Mouse (Mus musculus): Measurements from ENCODE around the gene Ppl. TPM values are rescaled to one million over a fixed set of nuclear protein-coding genes. Genes with fewer than 3 reads are reported as not detected.

Ppl gene
- 1.6 and 1.7 TPM in 2 replicates for polyA plus RNA-seq (2014; fragmentation: Nextera tagmentation; extraction: Ambion mirVana)

- 0 out of 2 replicates have a peak, but pooled peaks cover 3% of the 10 kb centered on the region for H3K4me1 ChIP-seq (ENCODE audit: control insufficient read depth, insufficient read depth, low read length)
- H3K27ac ChIP-seq (replicated peaks; ENCODE audit: low read depth, low read length) = no peak within 1 kb of the TSS
- peaks cover 47% of the 10 kb centered on the region for H3K27me3 ChIP-seq (ENCODE audit: control insufficient read depth, insufficient read depth, low read length)
- under 1% methylated on average over 38 of the region's 39 CpGs for WGBS
- H3K4me2 ChIP-seq (ENCODE audit: low read depth, severe bottlenecking) = peak within 1 kb of the TSS; percentile 56
- peak within 1 kb of the TSS; percentile 27; the same call in 1 of the 2 replicates for H3K9ac ChIP-seq (ENCODE audit: low read length)
- peak within 1 kb of the TSS; percentile 37 for H3K4me3 ChIP-seq (ENCODE audit: low read depth, low read length)
- 0 out of 2 replicates have a peak, but pooled peaks have one; percentile 49 for ATAC-seq (ENCODE audit: insufficient number of reproducible peaks, low FRiP score, low TSS enrichment, low read depth)
- DNase-seq (ENCODE audit: low spot score) = peak; percentile 59
- no peaks in the 10 kb centered on the region for H3K9me3 ChIP-seq (ENCODE audit: control insufficient read depth, low read length)
- H3K36me3 ChIP-seq (ENCODE audit: control insufficient read depth, insufficient read depth, low read length) = no peaks in the 10 kb centered on the region
These were observed at the start of gene Ppl for GRCm38 (mm10) chr16:5132401-5132801. Gene Ppl (minus strand): TSS chr16:5132421.

- Histone ChIP-seq H3K4me1 (ENCODE audit: control insufficient read depth, insufficient read depth, low read length) (no peaks in the 10 kb centered on the region), H3K27me3 (ENCODE audit: control insufficient read depth, insufficient read depth, low read length) (no peaks in the 10 kb centered on the region), H3K9me3 (ENCODE audit: control insufficient read depth, low read length) (no peaks in the 10 kb centered on the region), H3K4me2 (ENCODE audit: low read depth, severe bottlenecking) (no peak overlapping the region), H3K9ac (ENCODE audit: low read length) (no peak overlapping the region), H3K4me3 (ENCODE audit: low read depth, low read length) (no peak overlapping the region), H3K27ac (replicated peaks; ENCODE audit: low read depth, low read length) (no peak overlapping the region), H3K36me3 (ENCODE audit: control insufficient read depth, insufficient read depth, low read length) (no peaks in the 10 kb centered on the region)
- ATAC-seq (ENCODE audit: insufficient number of reproducible peaks, low FRiP score, low TSS enrichment, low read depth) = no peak
- DNase-seq (ENCODE audit: low spot score) = no peak
- 89% methylated on average over 6 of the region's 6 CpGs for WGBS
These were observed 40.4 kb upstream of the Ppl start for GRCm38 (mm10) chr16:5172636-5173035.

- no peak overlapping the region for H3K27ac ChIP-seq (replicated peaks; ENCODE audit: low read depth, low read length)
- H3K36me3 ChIP-seq (ENCODE audit: control insufficient read depth, insufficient read depth, low read length) = no peaks in the 10 kb centered on the region
- DNase-seq (ENCODE audit: low spot score) (no peak), ATAC-seq (ENCODE audit: insufficient number of reproducible peaks, low FRiP score, low TSS enrichment, low read depth) (no peak)
- no peak overlapping the region for H3K4me2 ChIP-seq (ENCODE audit: low read depth, severe bottlenecking)
- H3K9ac ChIP-seq (ENCODE audit: low read length) = no peak overlapping the region
- no peaks in the 10 kb centered on the region for H3K4me1 ChIP-seq (ENCODE audit: control insufficient read depth, insufficient read depth, low read length)
- no peaks in the 10 kb centered on the region for H3K27me3 ChIP-seq (ENCODE audit: control insufficient read depth, insufficient read depth, low read length)
- H3K4me3 ChIP-seq (ENCODE audit: low read depth, low read length) = no peak overlapping the region
- no peaks in the 10 kb centered on the region for H3K9me3 ChIP-seq (ENCODE audit: control insufficient read depth, low read length)
- 77% methylated on average over 5 of the region's 5 CpGs for WGBS
These were observed 36.6 kb upstream of the Ppl start for GRCm38 (mm10) chr16:5168829-5169228.

GRCm38 (mm10) chr16:5168038-5168437 lies 35.8 kb upstream of the Ppl start:
- H3K4me2 ChIP-seq (ENCODE audit: low read depth, severe bottlenecking) = no peak overlapping the region
- 86% methylated on average over 2 of the region's 2 CpGs for WGBS
- no peaks in the 10 kb centered on the region for H3K27me3 ChIP-seq (ENCODE audit: control insufficient read depth, insufficient read depth, low read length)
- H3K36me3 ChIP-seq (ENCODE audit: control insufficient read depth, insufficient read depth, low read length) = no peaks in the 10 kb centered on the region
- H3K4me1 ChIP-seq (ENCODE audit: control insufficient read depth, insufficient read depth, low read length) = no peaks in the 10 kb centered on the region
- H3K4me3 ChIP-seq (ENCODE audit: low read depth, low read length) = no peak overlapping the region
- H3K9ac ChIP-seq (ENCODE audit: low read length) = no peak overlapping the region
- DNase-seq (ENCODE audit: low spot score) (no peak), ATAC-seq (ENCODE audit: insufficient number of reproducible peaks, low FRiP score, low TSS enrichment, low read depth) (no peak)
- H3K27ac ChIP-seq (replicated peaks; ENCODE audit: low read depth, low read length) = no peak overlapping the region
- H3K9me3 ChIP-seq (ENCODE audit: control insufficient read depth, low read length) = no peaks in the 10 kb centered on the region

GRCm38 (mm10) chr16:5164327-5164726 lies 32.1 kb upstream of the Ppl start:
- H3K27ac ChIP-seq (replicated peaks; ENCODE audit: low read depth, low read length) = no peak overlapping the region
- no peaks in the 10 kb centered on the region for H3K4me1 ChIP-seq (ENCODE audit: control insufficient read depth, insufficient read depth, low read length)
- no peaks in the 10 kb centered on the region for H3K36me3 ChIP-seq (ENCODE audit: control insufficient read depth, insufficient read depth, low read length)
- H3K27me3 ChIP-seq (ENCODE audit: control insufficient read depth, insufficient read depth, low read length) = no peaks in the 10 kb centered on the region
- no peak overlapping the region for H3K4me2 ChIP-seq (ENCODE audit: low read depth, severe bottlenecking)
- DNase-seq (ENCODE audit: low spot score) (no peak), ATAC-seq (ENCODE audit: insufficient number of reproducible peaks, low FRiP score, low TSS enrichment, low read depth) (no peak)
- 88% methylated on average over 6 of the region's 6 CpGs for WGBS
- H3K9me3 ChIP-seq (ENCODE audit: control insufficient read depth, low read length) = no peaks in the 10 kb centered on the region
- H3K9ac ChIP-seq (ENCODE audit: low read length) = no peak overlapping the region
- H3K4me3 ChIP-seq (ENCODE audit: low read depth, low read length) = no peak overlapping the region

- DNase-seq (ENCODE audit: low spot score) = no peak
- no peak for ATAC-seq (ENCODE audit: insufficient number of reproducible peaks, low FRiP score, low TSS enrichment, low read depth)
- Histone ChIP-seq H3K4me3 (ENCODE audit: low read depth, low read length) (no peak overlapping the region), H3K4me2 (ENCODE audit: low read depth, severe bottlenecking) (no peak overlapping the region), H3K9me3 (ENCODE audit: control insufficient read depth, low read length) (no peaks in the 10 kb centered on the region), H3K4me1 (ENCODE audit: control insufficient read depth, insufficient read depth, low read length) (0 out of 2 replicates have a peak, but pooled peaks cover 3% of the 10 kb centered on the region), H3K27me3 (ENCODE audit: control insufficient read depth, insufficient read depth, low read length) (no peaks in the 10 kb centered on the region), H3K9ac (ENCODE audit: low read length) (no peak overlapping the region), H3K27ac (replicated peaks; ENCODE audit: low read depth, low read length) (no peak overlapping the region), H3K36me3 (ENCODE audit: control insufficient read depth, insufficient read depth, low read length) (no peaks in the 10 kb centered on the region)
- WGBS = 89% methylated on average over 8 of the region's 8 CpGs
These were observed 27.0 kb upstream of the Ppl start for GRCm38 (mm10) chr16:5159248-5159647.

GRCm38 (mm10) chr16:5157113-5157512 lies 24.9 kb upstream of the Ppl start:
- Histone ChIP-seq H3K4me3 (ENCODE audit: low read depth, low read length) (no peak overlapping the region), H3K27ac (replicated peaks; ENCODE audit: low read depth, low read length) (no peak overlapping the region), H3K9me3 (ENCODE audit: control insufficient read depth, low read length) (no peaks in the 10 kb centered on the region), H3K4me2 (ENCODE audit: low read depth, severe bottlenecking) (no peak overlapping the region), H3K36me3 (ENCODE audit: control insufficient read depth, insufficient read depth, low read length) (no peaks in the 10 kb centered on the region), H3K27me3 (ENCODE audit: control insufficient read depth, insufficient read depth, low read length) (no peaks in the 10 kb centered on the region), H3K9ac (ENCODE audit: low read length) (no peak overlapping the region), H3K4me1 (ENCODE audit: control insufficient read depth, insufficient read depth, low read length) (0 out of 2 replicates have a peak, but pooled peaks cover 3% of the 10 kb centered on the region)
- no peak for ATAC-seq (ENCODE audit: insufficient number of reproducible peaks, low FRiP score, low TSS enrichment, low read depth)
- DNase-seq (ENCODE audit: low spot score) = no peak
- WGBS = 79% methylated on average over 3 of the region's 3 CpGs

- 0 out of 2 replicates have a peak, but pooled peaks cover 3% of the 10 kb centered on the region for H3K4me1 ChIP-seq (ENCODE audit: control insufficient read depth, insufficient read depth, low read length)
- no peaks in the 10 kb centered on the region for H3K36me3 ChIP-seq (ENCODE audit: control insufficient read depth, insufficient read depth, low read length)
- DNase-seq (ENCODE audit: low spot score) (no peak), ATAC-seq (ENCODE audit: insufficient number of reproducible peaks, low FRiP score, low TSS enrichment, low read depth) (no peak)
- H3K9me3 ChIP-seq (ENCODE audit: control insufficient read depth, low read length) = no peaks in the 10 kb centered on the region
- no peak overlapping the region for H3K4me2 ChIP-seq (ENCODE audit: low read depth, severe bottlenecking)
- no peaks in the 10 kb centered on the region for H3K27me3 ChIP-seq (ENCODE audit: control insufficient read depth, insufficient read depth, low read length)
- H3K4me3 ChIP-seq (ENCODE audit: low read depth, low read length) = no peak overlapping the region
- no peak overlapping the region for H3K27ac ChIP-seq (replicated peaks; ENCODE audit: low read depth, low read length)
- H3K9ac ChIP-seq (ENCODE audit: low read length) = no peak overlapping the region
- 58% methylated on average over 2 of the region's 2 CpGs for WGBS
These were observed 24.3 kb upstream of the Ppl start for GRCm38 (mm10) chr16:5156495-5156894.

GRCm38 (mm10) chr16:5155014-5155413 lies 22.8 kb upstream of the Ppl start:
- no peak for DNase-seq (ENCODE audit: low spot score)
- Histone ChIP-seq H3K9me3 (ENCODE audit: control insufficient read depth, low read length) (no peaks in the 10 kb centered on the region), H3K36me3 (ENCODE audit: control insufficient read depth, insufficient read depth, low read length) (no peaks in the 10 kb centered on the region), H3K27ac (replicated peaks; ENCODE audit: low read depth, low read length) (no peak overlapping the region), H3K4me3 (ENCODE audit: low read depth, low read length) (no peak overlapping the region), H3K4me1 (ENCODE audit: control insufficient read depth, insufficient read depth, low read length) (0 out of 2 replicates have a peak, but pooled peaks cover 3% of the 10 kb centered on the region), H3K27me3 (ENCODE audit: control insufficient read depth, insufficient read depth, low read length) (no peaks in the 10 kb centered on the region), H3K4me2 (ENCODE audit: low read depth, severe bottlenecking) (no peak overlapping the region), H3K9ac (ENCODE audit: low read length) (no peak overlapping the region)
- ATAC-seq (ENCODE audit: insufficient number of reproducible peaks, low FRiP score, low TSS enrichment, low read depth) = no peak
- 80% methylated on average over 3 of the region's 3 CpGs for WGBS

Data from limb, embryonic 11.5 days (tissue).